Mouse (Mus musculus) liver, postnatal 0 days (tissue): ENCODE data around the gene Popdc3. TPM values are rescaled to one million over a fixed set of nuclear protein-coding genes. Genes with fewer than 3 reads are reported as not detected.

ENCODE experiments used
- ATAC-seq: fragments of 200-750 bp; cut with Nextera tagmentation; 2 replicates; pipeline ENCODE4 v1.8.0; 2017; ENCODE audit warnings: mild to moderate bottlenecking, moderate library complexity
- DNase-seq: peaks from one replicate; pipeline ENCODE4 v3.0.0-alpha.2; 2016
- H3K27ac ChIP-seq: fragments of 300-500 bp; sonication (generic); 2 replicates; pipeline ENCODE4 v1.5.1; 2014; ENCODE audit warnings: antibody characterized with exemption, moderate library complexity, mild to moderate bottlenecking, low read depth
- H3K27me3 ChIP-seq: fragments of 300-500 bp; sonication (generic); 2 replicates; pipeline ENCODE4 v1.6.1; 2014; ENCODE audit warnings: low read length, control low read depth, mixed read lengths; ENCODE audit not compliant: insufficient read depth
- H3K36me3 ChIP-seq: fragments of 300-500 bp; sonication (generic); replicated peaks from 2 replicates; pipeline ENCODE4 v1.6.1; 2014; ENCODE audit warnings: mild to moderate bottlenecking, control low read depth, low read length, moderate library complexity, mixed read lengths; ENCODE audit not compliant: insufficient read depth
- H3K4me1 ChIP-seq: fragments of 300-500 bp; sonication (generic); 2 replicates; pipeline ENCODE4 v1.6.1; 2014; ENCODE audit warnings: antibody characterized with exemption, mild to moderate bottlenecking, control low read depth; ENCODE audit not compliant: insufficient read depth
- H3K4me2 ChIP-seq: fragments of 300-500 bp; sonication (generic); 2 replicates; pipeline ENCODE4 v1.6.1; 2014; ENCODE audit warnings: low read depth, mild to moderate bottlenecking, low read length, moderate library complexity, mixed read lengths
- H3K4me3 ChIP-seq: fragments of 300-500 bp; sonication (generic); 2 replicates; pipeline ENCODE4 v1.5.1; 2014; ENCODE audit warnings: low read depth, low read length
- H3K9ac ChIP-seq: fragments of 300-500 bp; sonication (generic); replicated peaks from 2 replicates; pipeline ENCODE4 v1.6.1; 2014; ENCODE audit warnings: mild to moderate bottlenecking, moderate library complexity
- H3K9me3 ChIP-seq: fragments of 300-500 bp; sonication (generic); 2 replicates; pipeline ENCODE4 v1.6.1; 2016; ENCODE audit warnings: mild to moderate bottlenecking, control low read depth, low read length, mixed read lengths
- CTCF ChIP-seq: sonication (generic); IDR thresholded peaks from 2 replicates; pipeline ENCODE4 v1.5.1; 2016; ENCODE audit warnings: antibody characterized with exemption, low read depth
- EP300 ChIP-seq: IDR thresholded peaks from 2 replicates; pipeline ENCODE4 v1.6.1; 2016; ENCODE audit warnings: antibody characterized with exemption, low read depth, mild to moderate bottlenecking
- WGBS: fragments of 180-500 bp; shearing (Covaris S2); extraction: QIAGEN DNeasy Blood & Tissue Kit; methylation state at CpG from one replicate; pipeline ENCODE4 v1.1.7; 2014; ENCODE audit not compliant: insufficient replicate concordance; 5-methylcytosine and 5-hydroxymethylcytosine counted together
- polyA plus RNA-seq: library from polyadenylated mRNA; unstranded; fragments of >200 nt; fragmentation: Nextera tagmentation; extraction: Ambion mirVana; gene quantifications from 2 replicates; pipeline ENCODE4 v1.2.1, GENCODE M21; 2015

Gene Popdc3
- polyA plus RNA-seq, 1 experiment from 2014 or later, result not detected

GRCm38 (mm10) chr10:45140474-45141212, 37.3 kb upstream of the Popdc3 start:
- no peak overlapping the region for H3K27ac ChIP-seq
- ATAC-seq (no peak), DNase-seq (no peak)
- no peaks in the 10 kb centered on the region for H3K4me1 ChIP-seq
- no peaks in the 10 kb centered on the region for H3K27me3 ChIP-seq
- no peak overlapping the region for H3K4me2 ChIP-seq
- H3K9ac ChIP-seq, result no peak overlapping the region
- no peak overlapping the region for H3K4me3 ChIP-seq
- 86% methylated on average over 7 of the region's 7 CpGs for WGBS
- TF ChIP-seq EP300 (no peak), CTCF (no peak)
- no peaks in the 10 kb centered on the region for H3K9me3 ChIP-seq
- peaks cover 13% of the 10 kb centered on the region for H3K36me3 ChIP-seq

DNA sequence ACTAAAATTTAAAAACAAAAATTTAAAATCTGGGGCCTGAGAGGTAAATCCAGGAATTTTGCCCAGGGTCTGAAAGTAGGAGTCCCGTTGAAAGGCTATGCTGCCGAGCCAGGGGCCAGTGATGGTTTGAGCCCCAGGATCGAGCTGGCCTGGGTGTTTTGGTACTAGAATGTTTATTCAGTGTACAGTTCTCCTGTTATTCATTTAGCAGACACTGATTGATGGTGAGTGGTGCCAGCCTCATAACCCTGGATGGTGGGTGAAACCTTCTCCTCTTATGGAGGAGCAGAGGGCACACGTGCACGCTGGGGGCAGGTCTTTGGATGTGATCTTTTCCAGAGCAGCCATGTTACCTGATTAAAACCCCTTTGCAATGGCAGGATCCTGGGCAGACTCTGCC, 35.5 kb upstream of the Popdc3 start:
- TF ChIP-seq EP300, result no peak
- no peak for TF ChIP-seq CTCF
- Histone ChIP-seq H3K4me2 (no peak overlapping the region), H3K9ac (no peak overlapping the region), H3K27ac (no peak overlapping the region), H3K4me1 (no peaks in the 10 kb centered on the region), H3K9me3 (no peaks in the 10 kb centered on the region), H3K27me3 (no peaks in the 10 kb centered on the region), H3K4me3 (no peak overlapping the region), H3K36me3 (peaks cover 13% of the 10 kb centered on the region)
- ATAC-seq (no peak), DNase-seq (no peak)
- WGBS, result 84% methylated on average over 5 of the region's 5 CpGs

DNA sequence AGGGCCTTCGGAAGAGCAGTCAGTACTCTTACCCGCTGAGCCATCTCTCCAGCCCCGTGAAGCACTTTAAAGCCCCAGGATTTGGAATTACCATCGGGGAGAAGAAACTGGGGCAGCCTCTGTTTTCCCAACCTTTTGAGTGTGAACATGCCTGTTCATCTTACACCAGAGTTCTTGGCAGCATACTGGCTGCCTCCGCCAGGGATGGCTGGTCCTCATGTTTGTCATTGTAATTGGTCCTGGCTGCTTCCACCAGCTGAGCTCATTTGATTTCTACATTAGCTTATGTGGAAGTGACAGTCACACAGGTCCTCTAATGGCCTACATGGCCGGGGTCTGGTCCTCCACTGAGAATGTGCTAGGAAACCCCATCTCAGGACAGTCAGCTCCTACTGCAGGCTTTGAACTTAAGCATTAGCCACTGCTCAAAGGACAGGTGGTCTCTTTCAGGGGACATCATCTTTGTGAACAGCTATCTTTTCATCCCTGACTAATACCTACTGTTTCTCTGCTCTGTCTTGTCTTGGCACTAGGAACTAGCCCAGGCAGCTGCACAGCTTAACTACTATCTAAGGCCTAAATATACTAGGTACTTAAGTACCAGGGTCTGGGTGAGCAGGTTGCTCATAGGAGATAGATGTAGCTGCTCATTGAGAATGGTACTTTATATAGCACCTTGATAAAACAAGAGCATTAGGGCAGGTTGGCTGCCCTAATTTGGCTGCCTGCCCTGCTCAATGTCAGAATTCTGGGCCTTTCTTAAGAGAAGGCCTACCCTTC, 33.7 kb upstream of the Popdc3 start:
- Histone ChIP-seq H3K4me1 (no peaks in the 10 kb centered on the region), H3K4me3 (no peak overlapping the region), H3K36me3 (peaks cover 13% of the 10 kb centered on the region), H3K9me3 (no peaks in the 10 kb centered on the region), H3K27me3 (no peaks in the 10 kb centered on the region), H3K27ac (no peak overlapping the region), H3K9ac (no peak overlapping the region), H3K4me2 (no peak overlapping the region)
- no peak for ATAC-seq
- WGBS, result 94% methylated on average over 6 of the region's 6 CpGs
- no peak for DNase-seq
- TF ChIP-seq EP300 (no peak), CTCF (no peak)

- no peak for ATAC-seq
Measured at GRCm38 (mm10) chr10:45146821-45147220, 31.1 kb upstream of the Popdc3 start.

GRCm38 (mm10) chr10:45151137-45151536, 26.8 kb upstream of the Popdc3 start:
- Histone ChIP-seq H3K4me3 (no peak overlapping the region), H3K27ac (no peak overlapping the region), H3K4me1 (no peaks in the 10 kb centered on the region), H3K9me3 (no peaks in the 10 kb centered on the region), H3K4me2 (no peak overlapping the region), H3K9ac (no peak overlapping the region), H3K36me3 (peaks cover 59% of the 10 kb centered on the region), H3K27me3 (no peaks in the 10 kb centered on the region)
- ATAC-seq, result no peak
- TF ChIP-seq EP300, result no peak
- 80% methylated on average over 5 of the region's 5 CpGs for WGBS
- DNase-seq, result no peak

More at GRCm38 (mm10) chr10:45146821-45147220, 31.1 kb upstream of the Popdc3 start:
- Histone ChIP-seq H3K27me3 (no peaks in the 10 kb centered on the region), H3K9me3 (no peaks in the 10 kb centered on the region), H3K9ac (no peak overlapping the region), H3K4me2 (no peak overlapping the region), H3K4me3 (no peak overlapping the region), H3K4me1 (no peaks in the 10 kb centered on the region), H3K36me3 (peaks cover 33% of the 10 kb centered on the region), H3K27ac (no peak overlapping the region)
- TF ChIP-seq EP300 (no peak), CTCF (no peak)
- no peak for DNase-seq
- WGBS, result 53% methylated on average over 6 of the region's 6 CpGs

GRCm38 (mm10) chr10:45151771-45152692, 25.9 kb upstream of the Popdc3 start:
- H3K36me3 ChIP-seq, result peaks cover 59% of the 10 kb centered on the region
- 88% methylated on average over 12 of the region's 12 CpGs for WGBS
- no peak overlapping the region for H3K4me2 ChIP-seq
- TF ChIP-seq EP300, result no peak
- TF ChIP-seq CTCF, result no peak
- H3K4me3 ChIP-seq, result no peak overlapping the region
- ATAC-seq, result no peak
- H3K27me3 ChIP-seq, result no peaks in the 10 kb centered on the region
- no peak for DNase-seq
- H3K9me3 ChIP-seq, result no peaks in the 10 kb centered on the region
- no peak overlapping the region for H3K27ac ChIP-seq
- H3K9ac ChIP-seq, result no peak overlapping the region
- no peaks in the 10 kb centered on the region for H3K4me1 ChIP-seq
